Mouse (Mus musculus) kidney, postnatal 0 days (tissue): ENCODE measurements around the gene Mbtd1. TPM values are rescaled to one million over a fixed set of nuclear protein-coding genes. Genes with fewer than 3 reads are reported as not detected.

Experiments used
- ATAC-seq: fragments of 200-750 bp; cut with Nextera tagmentation; replicated peaks from 2 replicates; pipeline ENCODE4 v1.8.0; 2017; ENCODE audit warnings: low read depth, moderate number of reproducible peaks, moderate TSS enrichment, moderate library complexity; ENCODE audit not compliant: low FRiP score
- DNase-seq: peaks from one replicate; pipeline ENCODE4 v3.0.0-alpha.2; 2016; ENCODE audit warnings: low spot score
- H3K27ac ChIP-seq: fragments of 300-500 bp; sonication (generic); 2 replicates; pipeline ENCODE4 v1.5.1; 2014; ENCODE audit warnings: mild to moderate bottlenecking
- H3K27me3 ChIP-seq: fragments of 300-500 bp; sonication (generic); 2 replicates; pipeline ENCODE4 v1.6.1; 2014; ENCODE audit warnings: low read length, mixed read lengths; ENCODE audit not compliant: insufficient read depth
- H3K36me3 ChIP-seq: fragments of 300-500 bp; sonication (generic); 2 replicates; pipeline ENCODE4 v1.6.1; 2014; ENCODE audit warnings: low read length, mixed read lengths; ENCODE audit not compliant: insufficient read depth
- H3K4me1 ChIP-seq: fragments of 300-500 bp; sonication (generic); replicated peaks from 2 replicates; pipeline ENCODE4 v1.6.1; 2014; ENCODE audit warnings: antibody characterized with exemption, low read length, mixed read lengths; ENCODE audit not compliant: insufficient read depth
- H3K4me2 ChIP-seq: fragments of 300-500 bp; sonication (generic); 2 replicates; pipeline ENCODE4 v1.6.1; 2014; ENCODE audit warnings: mild to moderate bottlenecking, low read length, moderate library complexity, mixed read lengths
- H3K4me3 ChIP-seq: fragments of 300-500 bp; sonication (generic); replicated peaks from 2 replicates; pipeline ENCODE4 v1.5.1; 2014; ENCODE audit warnings: low read depth, low read length
- H3K9ac ChIP-seq: fragments of 300-500 bp; sonication (generic); 2 replicates; pipeline ENCODE4 v1.6.1; 2014; ENCODE audit warnings: low read depth, low read length
- H3K9me3 ChIP-seq: fragments of 300-500 bp; sonication (generic); replicated peaks from 2 replicates; pipeline ENCODE4 v1.6.1; 2016; ENCODE audit warnings: low read length, inconsistent platforms, mixed read lengths
- CTCF ChIP-seq: IDR thresholded peaks from 2 replicates; pipeline ENCODE4 v1.5.1; 2016; ENCODE audit warnings: antibody characterized with exemption, low read depth, mild to moderate bottlenecking, moderate library complexity
- WGBS: fragments of 180-500 bp; shearing (Covaris S2); extraction: QIAGEN DNeasy Blood & Tissue Kit; methylation state at CpG from one replicate; pipeline ENCODE4 v1.1.7; 2014; 5-methylcytosine and 5-hydroxymethylcytosine counted together
- polyA plus RNA-seq: library from polyadenylated mRNA; unstranded; fragments of >200 nt; fragmentation: Nextera tagmentation; extraction: Ambion mirVana; gene quantifications from 2 replicates; pipeline ENCODE4 v1.2.1, GENCODE M21; 2015

The Mbtd1 gene
- polyA plus RNA-seq, 1 experiment from 2014 or later, result 24.3 TPM

GRCm38 (mm10) chr11:93862045-93862623 lies 23.5 kb upstream of the Mbtd1 start:
- WGBS, result 91% methylated on average over 4 of the region's 4 CpGs
- ATAC-seq (no peak), DNase-seq (no peak)
- Histone ChIP-seq H3K4me3 (no peak overlapping the region), H3K27ac (no peak overlapping the region), H3K27me3 (no peaks in the 10 kb centered on the region), H3K4me2 (no peak overlapping the region), H3K9me3 (no peaks in the 10 kb centered on the region), H3K36me3 (peaks cover 9% of the 10 kb centered on the region; the same call in 1 of the 2 replicates), H3K9ac (no peak overlapping the region), H3K4me1 (no peaks in the 10 kb centered on the region)
- TF ChIP-seq CTCF, result no peak

- peaks cover 11% of the 10 kb centered on the region; the same call in 1 of the 2 replicates for H3K36me3 ChIP-seq
- 86% methylated on average over 1 of the region's 1 CpGs for WGBS
- ATAC-seq, result no peak
Measured at GRCm38 (mm10) chr11:93862638-93863037, 23.0 kb upstream of the Mbtd1 start.

GRCm38 (mm10) chr11:93884068-93884467 lies 1.6 kb upstream of the Mbtd1 start:
- Histone ChIP-seq H3K27me3 (no peaks in the 10 kb centered on the region), H3K9me3 (no peaks in the 10 kb centered on the region), H3K4me1 (peaks cover 10% of the 10 kb centered on the region; the same call in 1 of the 2 replicates), H3K9ac (no peak overlapping the region), H3K4me3 (no peak overlapping the region), H3K27ac (no peak overlapping the region), H3K4me2 (peak overlapping the region; percentile 90), H3K36me3 (0 out of 2 replicates have a peak, but pooled peaks cover 16% of the 10 kb centered on the region)
- ATAC-seq (no peak), DNase-seq (no peak)
- TF ChIP-seq CTCF, result no peak
- WGBS, result 82% methylated on average over 4 of the region's 4 CpGs

More at GRCm38 (mm10) chr11:93862638-93863037, 23.0 kb upstream of the Mbtd1 start:
- H3K4me3 ChIP-seq, result no peak overlapping the region
- no peak overlapping the region for H3K27ac ChIP-seq
- H3K27me3 ChIP-seq, result no peaks in the 10 kb centered on the region
- H3K9ac ChIP-seq, result no peak overlapping the region
- no peaks in the 10 kb centered on the region for H3K9me3 ChIP-seq
- H3K4me1 ChIP-seq, result no peaks in the 10 kb centered on the region
- DNase-seq, result no peak
- no peak overlapping the region for H3K4me2 ChIP-seq
- TF ChIP-seq CTCF, result no peak

- WGBS, result under 1% methylated on average over 70 of the region's 81 CpGs
- TF ChIP-seq CTCF, result peak; percentile 40; the same call in 1 of the 2 replicates
- DNase-seq, result peak; percentile 61
Measured at GRCm38 (mm10) chr11:93884901-93885571, 616 bp upstream of the Mbtd1 start.

DNA sequence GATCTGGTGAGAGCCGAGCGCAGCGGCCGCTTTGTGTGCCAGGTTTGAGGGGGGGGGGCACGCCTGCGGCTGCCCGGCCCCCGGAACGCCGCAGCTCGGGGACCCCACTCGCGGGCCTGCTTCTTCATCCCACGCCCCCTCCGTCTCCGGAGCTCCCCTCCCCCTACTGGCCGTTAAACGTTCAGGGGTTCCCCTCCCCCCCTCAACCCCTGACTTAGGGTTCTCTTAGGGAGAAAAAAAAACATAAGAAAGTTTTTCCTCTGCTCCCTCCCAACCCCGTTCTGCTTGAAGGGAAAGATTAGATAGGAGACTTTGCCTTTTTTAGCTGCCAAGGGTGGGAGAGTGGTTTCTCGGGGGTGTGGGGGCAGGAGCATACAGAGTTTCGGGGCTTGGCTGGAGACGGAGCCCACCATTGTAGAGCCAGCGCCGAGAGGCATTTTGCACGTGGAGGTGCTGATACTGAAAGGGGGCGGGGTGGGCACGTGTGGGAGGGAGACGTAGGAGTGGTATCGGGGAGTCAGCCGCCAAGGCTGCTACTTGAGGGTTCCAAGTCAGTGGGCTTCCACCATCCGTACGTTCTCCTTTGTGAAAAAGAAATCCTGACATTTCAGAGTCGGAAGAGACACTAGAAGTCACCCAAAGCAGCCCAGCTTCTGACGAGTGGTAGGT lies 893 bp downstream of the Mbtd1 start:
- H3K36me3 ChIP-seq, result peaks cover 5% of the 10 kb centered on the region; the same call in 1 of the 2 replicates
- H3K9me3 ChIP-seq, result no peaks in the 10 kb centered on the region
- peak overlapping the region; percentile 90 for H3K4me2 ChIP-seq
- peak overlapping the region; percentile 99 for H3K9ac ChIP-seq
- H3K4me3 ChIP-seq, result peak overlapping the region; percentile 100
- ATAC-seq (no peak), DNase-seq (peak; percentile 65)
- peaks cover 10% of the 10 kb centered on the region; the same call in 1 of the 2 replicates for H3K4me1 ChIP-seq
- 0 out of 2 replicates have a peak, but pooled peaks have one; percentile 23 for TF ChIP-seq CTCF
- no peaks in the 10 kb centered on the region for H3K27me3 ChIP-seq
- whole genome bisulfite sequencing, result under 1% methylated on average over 32 of the region's 34 CpGs
- H3K27ac ChIP-seq, result peak overlapping the region; percentile 96

More at GRCm38 (mm10) chr11:93884901-93885571, 616 bp upstream of the Mbtd1 start:
- peak overlapping the region; percentile 100 for H3K4me3 ChIP-seq
- peak overlapping the region; percentile 96 for H3K27ac ChIP-seq
- H3K4me2 ChIP-seq, result peak overlapping the region; percentile 90
- H3K36me3 ChIP-seq, result 0 out of 2 replicates have a peak, but pooled peaks cover 12% of the 10 kb centered on the region
- H3K9ac ChIP-seq, result peak overlapping the region; percentile 99
- no peaks in the 10 kb centered on the region for H3K9me3 ChIP-seq
- H3K4me1 ChIP-seq, result peaks cover 10% of the 10 kb centered on the region; the same call in 1 of the 2 replicates
- H3K27me3 ChIP-seq, result no peaks in the 10 kb centered on the region
- ATAC-seq, result peak; percentile 38

DNA sequence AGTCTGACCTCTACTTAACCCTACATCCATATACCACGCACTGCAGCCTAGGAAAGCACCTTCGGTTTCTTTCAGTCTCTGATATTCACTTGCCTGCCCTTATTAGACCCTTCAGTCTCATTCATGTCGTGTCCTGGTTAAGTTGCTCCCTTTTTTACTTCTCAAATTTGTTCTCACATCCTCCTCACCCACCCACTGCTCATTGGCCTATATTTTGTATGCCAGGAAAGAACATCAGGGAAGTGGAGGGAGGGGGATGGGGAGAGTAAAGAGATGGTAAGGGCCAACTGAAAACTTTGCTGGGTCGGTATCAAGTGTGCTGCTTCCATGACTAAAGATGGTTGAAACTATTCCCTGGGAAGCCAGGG lies 1.4 kb downstream of the Mbtd1 start:
- peak; percentile 2 for DNase-seq
- H3K9ac ChIP-seq, result peak overlapping the region; percentile 99
- H3K4me3 ChIP-seq, result peak overlapping the region; percentile 100
- no peaks in the 10 kb centered on the region for H3K27me3 ChIP-seq
- H3K27ac ChIP-seq, result peak overlapping the region; percentile 96; the same call in 1 of the 2 replicates
- H3K4me2 ChIP-seq, result peak overlapping the region; percentile 90
- H3K9me3 ChIP-seq, result no peaks in the 10 kb centered on the region
- TF ChIP-seq CTCF, result no peak
- H3K36me3 ChIP-seq, result peaks cover 3% of the 10 kb centered on the region; the same call in 1 of the 2 replicates
- ATAC-seq, result no peak
- H3K4me1 ChIP-seq, result peaks cover 10% of the 10 kb centered on the region; the same call in 1 of the 2 replicates
- WGBS, result under 1% methylated on average over 4 of the region's 4 CpGs
